Mouse (Mus musculus): ENCODE data around the gene Gm17324.

- TF ChIP-seq CTCF (conservative IDR thresholded peaks at IDR 0.05; ENCODE audit: insufficient read depth, insufficient read length, low read depth, low read length) = peak; percentile 35
- TF ChIP-seq POLR2A (IDR thresholded peaks at IDR 0.05; ENCODE audit: low read depth, low read length) = no peak
Observed at GRCm38 (mm10) chr9:78432471-78432870, 16.1 kb downstream of the Gm17324 start.

Data from kidney, adult 2 months (tissue).